Mouse (Mus musculus) spleen, adult 2 months (tissue): ENCODE data around the gene Zbtb17. TPM values are rescaled to one million over a fixed set of nuclear protein-coding genes. Genes with fewer than 3 reads are reported as not detected.

Experiments used
- DNase-seq, 2 experiments: peaks; one replicate each; pipeline versions ENCODE4 v3.0.0 to v3.0.0-alpha.2; 2012 to 2021; ENCODE audit warnings: low spot score in 2 of 2, low read depth in 1 of 2
- H3K27ac ChIP-seq: fragments of 200-500 bp; 2 replicates; pipeline ENCODE4 v1.5.1; 2012; ENCODE audit warnings: low read length, inconsistent platforms; ENCODE audit not compliant: insufficient read depth
- H3K27me3 ChIP-seq: fragments of 200-500 bp; 2 replicates; pipeline ENCODE4 v1.6.1; 2012; ENCODE audit warnings: mild to moderate bottlenecking, moderate library complexity, low read length, inconsistent platforms; ENCODE audit not compliant: control insufficient read depth, insufficient read depth
- H3K36me3 ChIP-seq: fragments of 200-500 bp; 2 replicates; pipeline ENCODE4 v1.6.1; 2012; ENCODE audit warnings: mild to moderate bottlenecking, low read length, inconsistent platforms; ENCODE audit not compliant: control insufficient read depth, insufficient read depth
- H3K4me1 ChIP-seq: fragments of 200-500 bp; 2 replicates; pipeline ENCODE4 v1.6.1; 2011; ENCODE audit warnings: inconsistent platforms; ENCODE audit not compliant: control insufficient read depth, insufficient read depth, insufficient read length
- H3K4me3 ChIP-seq: fragments of 200-500 bp; 2 replicates; pipeline ENCODE4 v1.5.1; 2011; ENCODE audit warnings: mild to moderate bottlenecking, inconsistent platforms; ENCODE audit not compliant: insufficient read depth, insufficient read length; ENCODE audit errors: extremely low read depth
- CTCF ChIP-seq: fragments of 200-500 bp; IDR thresholded peaks from 2 replicates; pipeline ENCODE4 v1.5.1; 2011; ENCODE audit warnings: mild to moderate bottlenecking, inconsistent platforms; ENCODE audit not compliant: insufficient read depth, insufficient read length, insufficient replicate concordance; ENCODE audit errors: extremely low read depth
- POLR2A ChIP-seq: fragments of 200-500 bp; IDR thresholded peaks from 2 replicates; pipeline ENCODE4 v1.6.1; 2011; ENCODE audit warnings: low read depth, low read length, inconsistent platforms
- WGBS: fragments of 180-500 bp; shearing (Covaris S2); methylation state at CpG from one replicate; pipeline ENCODE4 v1.1.7; 2018; 5-methylcytosine and 5-hydroxymethylcytosine counted together
- polyA plus RNA-seq: library from polyadenylated mRNA; depleted of rRNA; stranded (reverse); fragments of >200 nt; gene quantifications from 2 replicates; pipeline ENCODE4 v1.2.3, GENCODE M21; 2012

Zbtb17 gene
- polyA plus RNA-seq, 1 experiment = 35.0 TPM

DNA sequence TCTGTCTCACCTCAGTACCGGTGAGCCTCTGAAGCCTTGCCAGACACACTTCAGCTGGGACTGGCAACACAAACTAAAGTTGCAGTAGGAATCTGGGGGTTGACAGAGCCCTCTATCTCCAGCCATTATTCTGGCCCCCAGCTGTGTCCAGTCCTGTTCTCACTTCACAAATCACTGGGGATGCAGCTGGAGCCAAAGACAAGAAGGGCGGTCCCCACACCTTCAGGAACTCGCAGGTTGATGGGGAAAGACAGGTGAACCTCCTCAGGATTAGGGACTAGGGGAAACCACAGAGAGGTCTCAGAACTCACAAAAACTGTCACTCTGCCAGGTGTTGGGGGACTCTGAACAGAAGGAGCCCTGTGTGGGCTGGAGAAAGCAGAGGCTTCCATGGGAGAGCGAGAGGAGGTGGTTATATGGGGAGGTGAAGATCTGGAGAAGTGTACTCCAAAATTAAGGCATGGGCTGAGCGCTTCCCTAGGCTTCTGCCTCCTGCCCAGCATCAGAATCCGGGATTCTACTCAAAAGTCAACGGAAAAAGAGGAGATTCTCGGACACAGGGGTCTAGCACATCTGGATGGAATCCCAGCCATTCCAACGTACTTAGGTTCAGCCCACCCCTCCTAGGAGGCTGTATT lies 24.1 kb upstream of the Zbtb17 start, which contains the start of gene Hspb7:
Gene Hspb7, plus strand, starts transcription at position 588 of the 638 bp plus-strand sequence.
- WGBS = 72% methylated on average over 9 of the region's 9 CpGs
- Histone ChIP-seq H3K36me3 (no peaks in the 10 kb centered on the region), H3K27ac (no peak within 1 kb of the TSS), H3K4me1 (peaks cover 13% of the 10 kb centered on the region; the same call in 1 of the 2 replicates), H3K4me3 (no peak within 1 kb of the TSS), H3K27me3 (no peaks in the 10 kb centered on the region)
- TF ChIP-seq CTCF = no peak
- TF ChIP-seq POLR2A = no peak
- DNase-seq = no peak

DNA sequence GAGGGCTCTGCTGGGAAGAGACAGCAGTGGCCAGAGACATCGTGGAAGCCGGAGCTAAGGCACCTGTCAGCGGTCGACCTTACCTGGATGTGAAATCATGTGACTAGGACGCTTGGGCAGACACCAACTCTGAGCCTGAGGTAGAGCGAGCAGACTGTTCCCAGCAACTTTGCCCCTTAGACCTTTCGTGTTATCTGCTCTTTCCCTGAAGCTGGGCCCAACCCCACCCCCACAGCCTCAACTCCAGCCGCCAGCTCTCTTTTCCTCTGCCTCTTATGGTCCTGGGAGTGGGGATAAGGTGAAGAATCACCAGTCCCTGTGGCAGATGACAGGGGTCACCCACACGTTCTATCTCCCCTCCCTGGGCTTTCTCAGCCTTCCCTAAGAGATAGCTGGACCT lies 23.6 kb upstream of the Zbtb17 start:
- Histone ChIP-seq H3K36me3 (no peaks in the 10 kb centered on the region), H3K27me3 (no peaks in the 10 kb centered on the region), H3K4me1 (peaks cover 14% of the 10 kb centered on the region; the same call in 1 of the 2 replicates), H3K27ac (no peak overlapping the region), H3K4me3 (no peak overlapping the region)
- WGBS = 89% methylated on average over 9 of the region's 9 CpGs
- DNase-seq = no peak
- TF ChIP-seq POLR2A (no peak), CTCF (no peak)

DNA sequence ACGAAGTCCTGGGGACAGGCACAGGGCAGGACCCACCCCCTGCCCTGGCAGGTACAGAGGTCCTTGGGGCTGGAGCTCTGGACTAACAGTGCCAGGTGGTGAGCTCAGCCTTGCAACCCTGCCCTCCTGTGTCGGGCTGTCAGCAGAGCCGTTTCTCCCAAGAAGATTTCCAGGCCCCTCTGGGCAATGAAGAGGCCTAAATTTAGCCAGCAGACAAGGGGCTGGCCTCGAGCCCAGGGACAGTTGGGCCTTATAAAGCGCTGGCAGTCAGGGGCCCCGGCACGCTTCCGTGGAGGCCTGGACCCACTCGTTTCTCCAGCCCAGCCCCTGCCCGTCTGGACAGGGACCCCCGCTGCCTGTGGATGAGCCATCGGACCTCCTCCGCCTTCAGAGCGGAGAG lies 23.0 kb upstream of the Zbtb17 start:
- WGBS = 90% methylated on average over 14 of the region's 14 CpGs
- TF ChIP-seq CTCF = no peak
- TF ChIP-seq POLR2A = no peak
- Histone ChIP-seq H3K36me3 (no peaks in the 10 kb centered on the region), H3K4me3 (no peak overlapping the region), H3K4me1 (peaks cover 14% of the 10 kb centered on the region; the same call in 1 of the 2 replicates), H3K27ac (no peak overlapping the region), H3K27me3 (no peaks in the 10 kb centered on the region)
- no peak for DNase-seq

DNA sequence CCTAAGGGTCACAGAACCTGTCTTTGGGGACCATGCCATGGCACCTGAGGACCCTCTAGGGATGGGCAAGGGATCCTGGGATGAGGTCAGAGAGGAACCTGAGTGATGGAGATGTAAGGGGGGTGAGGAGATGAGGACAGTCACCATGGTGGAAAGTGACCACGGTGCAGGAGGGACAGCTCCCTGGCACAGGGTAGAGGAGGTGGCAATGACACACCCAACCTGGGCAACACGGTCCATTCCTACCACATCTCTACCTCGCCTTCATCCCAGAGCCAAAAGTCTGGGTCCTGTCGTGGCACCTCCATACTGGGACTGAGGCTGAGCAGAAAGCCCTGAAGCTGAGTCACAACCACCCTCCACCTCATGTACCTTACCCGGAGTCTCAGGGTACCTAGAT lies 21.6 kb upstream of the Zbtb17 start:
- Histone ChIP-seq H3K27me3 (no peaks in the 10 kb centered on the region), H3K4me3 (no peak overlapping the region), H3K36me3 (no peaks in the 10 kb centered on the region), H3K27ac (no peak overlapping the region), H3K4me1 (peaks cover 14% of the 10 kb centered on the region; the same call in 1 of the 2 replicates)
- 88% methylated on average over 5 of the region's 5 CpGs for WGBS
- TF ChIP-seq POLR2A (no peak), CTCF (no peak)
- DNase-seq = no peak

DNA sequence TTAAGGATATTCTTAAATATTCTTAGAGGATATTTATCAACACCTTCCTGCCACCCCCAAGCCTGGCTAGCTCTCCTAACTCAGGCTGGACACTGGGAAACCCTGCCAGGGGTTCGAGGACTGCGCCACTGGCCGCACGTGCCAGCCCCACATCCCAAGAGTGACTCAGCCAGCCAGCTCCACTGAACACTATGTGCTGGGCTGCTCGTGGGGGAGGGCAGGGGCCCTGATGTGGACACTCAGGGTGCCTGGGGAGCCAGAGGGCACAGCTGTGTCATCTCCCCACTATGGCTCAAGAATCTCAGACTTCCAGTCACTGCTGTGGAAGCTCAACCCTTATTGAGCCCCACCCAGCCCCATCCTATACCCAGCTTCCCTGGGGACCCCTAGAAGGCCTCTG lies 21.2 kb upstream of the Zbtb17 start:
- Histone ChIP-seq H3K4me1 (peaks cover 14% of the 10 kb centered on the region; the same call in 1 of the 2 replicates), H3K27me3 (no peaks in the 10 kb centered on the region), H3K4me3 (no peak overlapping the region), H3K36me3 (no peaks in the 10 kb centered on the region), H3K27ac (no peak overlapping the region)
- TF ChIP-seq POLR2A (no peak), CTCF (no peak)
- WGBS = 81% methylated on average over 5 of the region's 5 CpGs
- no peak for DNase-seq

DNA sequence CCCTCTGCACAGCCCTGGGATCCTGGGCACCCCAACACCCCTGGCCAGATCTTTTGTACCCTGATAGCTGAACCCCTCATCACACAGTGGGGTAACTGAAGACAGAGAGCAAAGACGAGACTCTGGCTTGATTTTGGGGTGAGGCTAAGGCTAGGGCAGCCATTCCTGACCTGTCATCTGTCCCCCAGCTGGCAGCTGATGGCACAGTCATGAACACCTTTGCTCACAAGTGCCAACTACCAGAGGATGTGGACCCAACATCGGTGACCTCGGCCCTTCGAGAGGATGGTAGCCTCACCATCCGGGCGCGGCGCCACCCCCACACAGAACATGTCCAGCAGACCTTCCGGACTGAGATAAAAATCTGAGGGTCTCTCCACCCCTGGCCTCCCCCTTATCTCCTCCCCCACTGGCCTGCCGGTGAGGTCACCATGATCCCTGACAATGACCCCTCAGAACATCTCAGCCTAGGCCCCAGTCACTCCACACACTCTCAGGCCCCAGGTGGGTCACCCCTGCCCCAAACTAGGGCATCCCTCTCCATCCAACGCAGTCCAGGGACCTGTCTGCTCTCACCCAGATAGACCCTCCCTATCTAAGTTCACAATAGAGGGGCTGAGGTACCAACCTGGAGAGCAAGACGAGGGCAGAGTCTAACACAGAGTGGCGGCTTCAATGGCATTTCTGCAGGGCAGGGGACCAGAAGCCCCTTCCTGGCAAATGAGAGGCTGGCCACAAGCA lies 20.6 kb upstream of the Zbtb17 start:
- Histone ChIP-seq H3K4me1 (peaks cover 14% of the 10 kb centered on the region; the same call in 1 of the 2 replicates), H3K36me3 (no peaks in the 10 kb centered on the region), H3K27ac (no peak overlapping the region), H3K27me3 (no peaks in the 10 kb centered on the region), H3K4me3 (no peak overlapping the region)
- WGBS = 90% methylated on average over 13 of the region's 13 CpGs
- DNase-seq = no peak
- TF ChIP-seq POLR2A (no peak), CTCF (no peak)
